Mouse (Mus musculus): Measurements from ENCODE around the gene Rnase13.
"Not testable (repeated sequence)": the region's sequence is repeated elsewhere in the genome, so short reads cannot be mapped to it uniquely, and the experiment has no call there.

The Rnase13 gene

DNA sequence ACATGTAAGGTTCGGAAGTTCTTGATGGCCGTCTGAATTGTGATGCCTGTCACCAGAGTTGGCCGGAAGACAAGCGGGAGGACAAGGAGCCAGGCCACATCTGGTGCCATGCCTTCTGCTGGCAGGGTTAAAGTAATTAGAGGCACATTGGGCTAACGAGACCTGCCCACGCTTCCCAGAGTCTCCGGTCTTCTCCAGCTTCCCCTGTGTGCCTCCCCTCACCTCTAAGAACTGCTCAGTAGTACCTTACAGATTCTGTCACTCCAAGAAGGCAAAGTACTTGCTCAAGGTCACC, at the start of gene Rnase13:
Rnase13 (minus strand) TSS at position 203 of the 295 bp plus-strand sequence.
- no peak for DNase-seq

DNA sequence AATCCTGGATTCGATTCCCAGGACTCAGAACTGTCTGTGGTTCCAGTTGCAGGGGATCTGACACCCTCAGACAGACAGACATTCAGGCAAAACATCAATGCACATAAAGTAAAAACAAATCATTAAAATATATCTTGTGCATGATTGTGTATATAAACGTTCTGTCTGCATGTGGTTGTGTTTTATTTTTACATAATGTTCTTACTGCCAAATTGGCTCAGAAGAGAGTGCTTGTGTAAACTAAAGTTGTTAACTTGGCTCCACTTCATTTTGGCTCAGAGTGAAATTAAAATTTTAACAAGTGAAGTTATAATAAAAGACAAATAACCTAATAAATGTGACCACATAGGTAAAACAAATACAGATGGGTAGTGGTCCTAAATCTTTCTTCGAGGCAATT, 44.8 kb upstream of the Rnase13 start:
- no peak for DNase-seq

DNA sequence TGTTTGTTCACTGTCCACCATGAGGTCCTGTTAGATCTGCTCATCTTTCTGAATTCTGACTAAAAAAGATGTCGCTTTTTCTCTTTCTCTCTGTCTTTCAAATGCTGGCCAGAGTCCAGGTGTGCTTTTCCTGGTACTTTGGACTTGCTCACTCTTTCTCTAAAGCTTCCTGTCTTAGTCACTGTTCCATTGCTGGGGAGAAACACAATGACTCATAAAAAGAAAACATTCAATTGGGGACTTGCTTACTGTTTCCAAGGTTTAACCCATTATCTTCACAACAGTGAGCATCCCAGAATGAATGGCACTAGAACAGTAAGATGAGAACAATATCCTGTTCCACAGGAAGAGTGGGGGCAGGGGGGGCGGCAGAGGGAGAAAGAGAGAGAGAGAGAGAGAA, 37.7 kb upstream of the Rnase13 start:
- DNase-seq, result no peak

DNA sequence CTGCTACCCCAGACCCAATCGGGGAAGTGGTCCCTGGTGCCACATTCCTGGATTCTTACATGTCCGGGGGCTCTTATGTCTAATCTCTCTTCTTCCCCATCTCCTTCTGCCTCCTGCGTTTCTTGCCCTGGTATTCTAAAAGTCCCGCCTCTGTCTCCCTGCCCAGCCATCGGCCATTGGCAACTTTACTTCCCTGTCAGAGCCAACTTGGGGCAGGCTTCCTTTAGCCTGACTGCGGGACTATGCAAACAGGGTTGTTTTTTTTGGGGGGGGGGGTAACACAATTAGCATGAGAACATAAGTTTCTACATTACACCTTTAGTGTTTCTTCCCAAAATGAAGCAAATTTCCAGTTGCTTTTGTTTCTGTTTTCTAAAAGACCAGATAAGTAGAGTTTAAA, 20.8 kb upstream of the Rnase13 start:
- no peak for DNase-seq

DNA sequence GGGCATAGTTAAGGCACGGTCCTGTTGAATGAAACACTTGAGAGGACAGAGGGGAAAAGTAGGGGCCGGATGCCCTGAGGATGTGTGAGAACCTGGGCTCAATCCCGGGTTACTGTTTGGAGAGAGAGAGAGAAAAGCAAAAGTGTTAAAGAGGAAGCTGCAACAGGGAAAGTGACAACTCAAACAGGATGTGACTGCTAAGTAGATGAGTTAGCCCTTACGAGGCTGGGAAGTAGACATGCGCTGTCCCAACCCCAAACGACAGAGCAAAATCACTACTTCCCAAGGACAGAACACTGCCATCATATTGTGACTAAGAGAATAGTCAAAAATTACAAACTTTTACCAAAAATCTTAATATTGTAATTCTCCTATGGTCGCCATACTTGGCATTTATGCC, 19.7 kb upstream of the Rnase13 start:
- no peak for DNase-seq

DNA sequence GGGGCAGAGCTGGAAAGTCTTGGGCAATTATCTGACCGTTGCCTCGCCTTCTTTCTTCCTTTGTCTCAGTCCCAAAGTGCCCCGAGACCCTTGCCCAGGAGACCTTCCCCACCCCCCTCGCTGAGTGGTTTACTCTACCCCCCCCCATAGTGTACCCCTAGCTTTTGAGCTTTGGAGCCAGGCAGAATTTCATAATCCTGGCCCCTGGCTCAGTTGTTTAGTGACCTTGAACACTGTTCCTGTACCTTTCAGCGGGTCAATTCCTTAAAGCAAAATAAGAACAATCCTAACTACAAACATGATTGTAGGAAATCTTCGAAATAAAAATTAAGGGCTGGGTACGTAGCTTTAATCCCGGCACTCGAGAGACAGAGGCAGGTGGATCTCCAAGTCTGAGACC, 19.0 kb upstream of the Rnase13 start:
- no peak for DNase-seq

DNA sequence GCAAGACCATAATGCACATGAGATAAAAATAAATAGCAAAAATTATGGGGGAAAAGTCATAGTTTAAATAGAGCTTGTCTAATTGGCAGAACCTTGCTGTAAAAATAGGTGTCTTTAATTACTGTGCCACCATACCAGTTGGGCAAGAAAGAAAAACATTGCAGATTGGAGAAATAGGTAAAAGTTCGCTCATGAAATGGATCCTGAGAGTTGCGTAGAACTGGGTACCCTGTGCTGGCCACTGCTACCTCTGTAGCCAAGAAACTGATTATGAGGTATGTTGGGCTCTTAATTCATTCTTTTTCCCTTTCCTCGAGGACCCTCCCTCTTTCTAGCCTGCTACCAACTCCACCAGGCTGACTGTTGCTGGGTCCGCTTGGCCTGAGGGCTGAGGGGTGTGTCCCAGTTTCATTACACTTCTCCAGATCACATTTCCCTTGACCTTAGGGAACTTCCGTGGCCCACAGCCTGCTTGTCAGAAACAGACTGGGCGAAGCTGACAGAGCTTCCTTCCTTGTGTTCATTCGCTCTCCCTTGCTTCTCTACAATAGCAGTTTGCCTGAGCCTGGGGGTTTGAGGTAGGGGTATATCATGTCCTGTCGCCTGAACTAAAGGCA, 18.5 kb upstream of the Rnase13 start:
- DNase-seq, result no peak

DNA sequence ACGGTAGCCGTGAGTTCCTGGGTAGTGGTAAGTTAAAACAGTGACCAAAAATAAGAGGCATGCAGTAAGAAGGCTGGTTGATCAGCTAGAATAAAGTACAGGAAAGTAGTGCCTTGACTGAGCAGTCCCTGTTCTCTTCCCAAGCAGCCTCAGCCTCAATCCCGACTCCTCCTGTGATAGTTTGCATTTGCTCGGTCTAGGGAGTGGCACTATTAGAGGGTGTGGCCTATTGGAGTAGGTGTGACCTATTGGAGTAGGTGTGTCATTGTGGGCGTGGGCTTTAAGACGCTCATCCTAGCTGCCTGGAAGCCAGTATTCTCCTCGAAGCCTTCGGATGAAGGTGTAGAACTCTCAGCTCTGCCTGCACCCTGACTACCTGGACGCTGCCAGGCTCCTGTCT, 16.4 kb upstream of the Rnase13 start:
- DNase-seq, result no peak

DNA sequence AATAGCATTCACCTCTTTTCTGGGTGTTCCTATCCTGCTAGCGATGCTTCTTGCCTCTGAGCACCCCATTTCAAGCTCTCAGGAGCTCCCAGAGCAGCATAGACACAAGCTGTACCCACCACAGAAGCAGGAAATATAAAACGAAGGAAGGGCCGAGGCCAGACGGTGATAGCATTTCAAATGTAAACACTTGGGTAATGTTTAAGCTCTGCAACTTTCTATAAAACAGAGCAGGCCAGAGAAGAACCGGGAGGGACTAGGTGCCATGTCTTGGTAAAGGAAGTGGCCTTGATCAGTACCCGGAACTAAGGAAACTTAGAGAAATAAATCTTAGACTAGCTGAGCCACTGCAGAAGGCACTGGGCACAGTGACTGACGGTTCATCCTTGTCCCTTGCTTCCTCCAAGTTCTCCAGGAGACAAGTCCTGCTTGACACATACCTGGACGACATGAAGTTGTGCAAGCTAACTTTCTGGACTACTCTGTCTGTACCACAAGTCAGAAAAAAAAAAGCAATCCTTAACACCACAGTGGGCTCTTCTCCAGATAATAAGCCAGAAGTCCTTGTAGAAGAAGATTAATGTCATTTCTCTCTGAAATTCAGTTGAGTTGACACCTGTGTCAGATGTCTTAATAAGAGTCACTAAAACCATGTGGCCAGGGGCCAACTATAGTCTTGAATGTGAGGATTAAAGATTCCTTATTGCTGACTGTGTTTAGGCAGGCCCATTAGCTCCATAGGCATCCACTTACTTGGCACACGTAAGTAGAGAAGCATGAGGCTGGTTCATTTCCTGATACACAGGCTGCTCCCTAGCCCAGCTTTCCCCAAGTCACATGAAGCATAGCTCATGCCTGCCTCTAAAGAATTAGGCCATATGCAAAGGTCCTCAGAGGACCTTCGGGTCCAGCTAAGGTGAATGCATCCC, 9.8 kb upstream of the Rnase13 start:
- no peak for DNase-seq

DNA sequence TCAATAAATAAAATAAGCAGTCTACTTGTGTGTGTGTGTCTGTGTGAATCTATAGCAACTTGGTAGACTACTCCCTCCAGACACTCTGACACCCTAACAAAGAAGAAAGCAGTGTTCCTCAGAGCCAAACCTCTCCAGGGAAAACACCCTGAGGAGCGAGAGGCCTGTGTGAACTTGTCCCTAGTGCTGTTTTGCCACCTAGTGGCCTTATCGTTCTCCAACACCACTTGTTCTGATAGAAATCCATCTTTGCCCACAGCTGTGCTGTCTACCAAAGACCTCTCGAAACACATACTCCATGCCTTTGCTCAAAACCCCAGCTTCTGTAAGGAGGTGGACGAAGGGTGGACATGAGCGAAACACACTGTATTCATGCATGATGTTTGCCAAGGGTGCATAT, 8.3 kb upstream of the Rnase13 start:
- peak; percentile 58 for DNase-seq

DNA sequence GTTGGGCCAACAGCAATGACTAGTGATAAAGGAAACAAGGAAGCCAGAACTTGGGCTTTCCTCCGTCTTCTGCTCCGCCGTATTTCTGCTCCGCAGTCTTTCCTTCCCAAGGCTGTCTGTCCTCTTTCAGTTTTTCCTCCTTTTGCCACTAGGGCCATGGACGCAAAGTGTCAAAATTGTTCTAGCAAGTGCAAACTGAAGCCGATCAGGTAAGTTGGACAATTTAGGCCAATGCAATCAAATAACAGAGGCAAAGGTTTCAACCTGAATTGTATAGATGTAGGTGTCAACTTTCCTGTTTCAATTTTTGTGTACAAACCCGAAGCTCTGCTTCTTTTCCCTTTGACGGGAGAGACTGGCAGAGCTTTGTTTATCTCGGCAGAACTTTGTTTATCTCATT, 7.4 kb upstream of the Rnase13 start:
- DNase-seq, result no peak

DNA sequence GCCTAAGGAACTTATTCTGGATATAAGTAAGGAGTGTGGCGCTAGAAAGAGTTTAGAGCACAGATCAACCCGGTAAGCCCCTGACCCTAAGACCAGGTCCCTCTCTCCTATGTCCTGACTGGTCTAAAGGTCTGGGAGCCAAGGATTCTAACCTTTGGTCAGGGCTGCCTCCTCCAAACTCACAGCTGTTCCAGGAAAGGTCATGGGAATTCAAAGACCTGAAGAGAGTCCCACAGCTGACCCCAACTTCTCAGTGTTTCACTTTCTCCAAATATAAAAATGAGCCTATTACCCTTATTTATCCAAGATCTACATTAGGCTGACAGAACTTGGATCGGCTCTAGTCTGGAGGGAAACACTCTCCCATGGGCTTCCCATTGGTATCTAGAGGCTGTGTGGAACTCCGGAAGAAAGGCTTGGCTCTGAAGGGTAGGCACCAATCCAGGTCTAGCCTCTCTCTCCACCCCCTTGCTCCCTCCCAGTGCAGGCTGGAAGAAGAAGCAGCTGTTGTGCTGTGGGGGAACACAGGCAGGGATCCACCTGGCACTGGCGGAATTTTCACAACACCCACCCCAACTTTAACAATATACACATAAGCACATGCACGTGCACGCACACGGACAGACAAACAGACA, 6.9 kb upstream of the Rnase13 start:
- DNase-seq, result no peak

DNA sequence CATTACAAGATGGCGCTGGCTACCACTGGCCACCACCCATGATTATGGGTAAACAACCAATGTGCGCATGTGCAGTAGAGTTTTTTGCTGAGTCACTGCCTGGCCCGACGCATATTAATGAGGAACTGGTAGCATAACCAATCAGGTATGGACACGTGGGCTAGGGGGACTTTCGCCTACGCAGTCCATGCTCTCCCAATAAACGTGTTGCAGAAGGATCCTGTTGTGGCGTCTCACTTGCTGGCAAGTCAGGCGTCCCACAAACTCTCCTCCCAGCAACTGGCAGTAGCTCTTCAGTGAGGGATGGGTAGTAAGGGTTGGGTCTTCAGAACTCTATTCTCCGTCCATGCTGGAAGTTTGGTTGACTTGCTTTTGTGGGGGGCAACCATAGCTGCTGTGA, 4.4 kb upstream of the Rnase13 start:
- DNase-seq, result not testable (repeated sequence)

DNA sequence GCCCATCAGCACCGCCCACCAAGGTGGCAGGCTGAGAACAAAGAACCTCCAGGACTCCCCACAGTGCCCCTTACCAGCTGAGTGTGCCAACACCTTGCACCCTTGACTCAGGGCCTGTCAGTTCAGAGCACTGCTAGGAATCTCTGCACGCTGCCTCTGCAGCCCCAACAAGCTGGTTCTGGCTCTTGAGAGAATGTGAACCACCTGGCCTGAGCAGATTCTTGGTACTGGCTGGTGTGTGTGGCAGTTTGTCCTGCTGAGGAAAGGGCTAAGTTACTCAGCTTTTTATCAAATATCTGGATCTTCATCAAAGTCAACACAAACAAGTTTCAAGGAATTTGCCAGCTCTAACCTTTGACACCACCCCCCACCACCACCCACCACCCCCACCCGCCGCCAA, 919 bp upstream of the Rnase13 start:
- no peak for DNase-seq

DNA sequence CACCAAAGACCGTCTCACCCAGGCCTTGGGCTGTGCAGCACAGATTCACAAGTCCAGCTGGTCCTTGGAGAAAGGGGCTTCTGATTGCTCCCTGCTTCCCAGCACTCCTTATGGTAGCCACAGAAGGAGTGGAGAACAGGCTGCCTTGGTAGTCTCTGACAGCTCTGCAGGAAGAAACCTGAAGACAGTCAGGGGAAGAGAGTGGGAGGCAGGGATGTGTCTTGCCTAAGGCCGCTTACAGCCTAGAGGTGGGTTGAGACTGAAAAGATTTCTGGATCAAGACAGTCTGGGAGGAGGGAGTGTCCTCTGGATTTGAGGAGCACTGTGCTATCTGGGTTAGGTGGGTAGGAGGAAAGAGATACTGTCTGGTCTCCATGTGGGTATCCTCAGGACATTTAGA, 337 bp upstream of the Rnase13 start:
- no peak for DNase-seq

DNA sequence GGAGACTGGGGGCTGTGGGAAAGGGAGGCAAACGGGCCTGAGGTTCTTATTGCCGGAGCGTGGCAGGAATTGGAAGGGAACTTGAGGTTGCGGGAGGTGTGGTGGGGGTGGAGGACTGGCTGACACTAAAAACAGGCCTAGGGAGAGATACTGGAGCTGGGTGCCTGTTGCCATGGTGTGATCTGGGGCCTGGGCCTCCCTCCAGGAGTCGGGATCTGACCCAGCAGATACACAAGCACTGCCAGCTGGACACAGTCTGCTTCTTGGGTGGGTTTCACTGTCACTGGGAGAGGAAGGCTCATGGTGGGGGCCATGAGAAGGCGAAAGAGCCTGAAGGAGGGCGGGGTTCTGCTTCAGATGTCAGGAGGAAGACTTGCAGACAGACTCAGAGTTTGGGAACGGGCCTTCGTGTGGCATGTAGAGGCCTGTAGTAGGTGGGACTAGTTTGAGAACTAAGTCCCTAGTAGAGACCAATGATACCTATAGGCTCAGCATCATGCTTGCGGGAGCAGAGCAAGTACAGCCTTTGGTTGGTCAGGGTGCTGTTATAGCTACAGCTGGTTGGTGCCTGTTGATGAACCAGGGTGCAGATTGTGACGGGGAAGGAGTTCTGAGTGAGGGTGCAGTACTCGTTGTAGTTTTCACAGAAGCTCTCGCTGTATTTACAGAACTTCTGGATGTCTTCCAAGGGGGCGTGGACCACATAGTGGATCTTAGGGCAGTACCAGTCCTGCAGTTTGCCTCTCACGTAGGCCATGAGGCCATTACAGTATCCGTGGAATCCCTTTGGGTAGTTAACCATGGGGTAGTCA, 608 bp downstream of the Rnase13 start:
- DNase-seq, result no peak

DNA sequence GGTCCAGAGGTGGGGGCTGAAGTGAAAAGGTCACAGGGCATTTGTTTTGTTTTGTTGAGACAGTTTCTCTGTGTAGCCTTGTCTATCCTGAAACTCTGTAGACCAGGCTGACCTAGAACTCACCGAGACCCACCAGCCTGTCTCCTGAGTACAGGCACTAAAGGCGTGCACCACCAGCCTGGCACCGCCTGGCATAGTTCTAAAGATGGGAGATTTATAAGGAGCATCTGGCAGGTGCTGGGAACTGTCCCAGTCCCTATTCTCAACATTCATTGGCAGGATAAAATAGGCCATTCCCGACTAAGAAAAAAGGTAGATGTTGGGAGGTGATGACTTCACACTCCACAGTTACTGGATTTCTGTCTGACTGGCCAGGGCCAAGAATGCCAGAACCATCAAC, 3.6 kb downstream of the Rnase13 start:
- DNase-seq, result no peak

DNA sequence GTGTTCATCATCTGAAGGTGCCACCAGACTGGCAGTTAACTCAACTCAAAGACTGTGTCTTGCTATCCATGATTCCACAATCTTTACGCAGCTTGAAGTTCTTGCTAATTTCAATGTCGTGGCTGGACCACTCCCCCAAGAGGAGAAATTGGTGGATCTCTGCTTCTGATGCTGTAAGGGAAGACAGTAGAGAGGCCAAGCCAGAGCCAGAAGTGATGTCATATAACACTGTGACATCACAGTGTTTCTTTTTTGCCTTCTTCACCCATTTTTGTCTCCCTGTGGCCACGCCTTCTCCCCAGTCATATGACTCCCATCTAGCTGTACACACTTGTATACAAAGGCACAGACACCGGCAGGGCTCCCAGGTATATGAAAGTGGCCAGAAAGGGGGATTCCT, 4.4 kb downstream of the Rnase13 start, which contains the start of gene Tppp2:
Tppp2 (plus strand) TSS at position 301 of the 400 bp plus-strand sequence.
- no peak for DNase-seq

DNA sequence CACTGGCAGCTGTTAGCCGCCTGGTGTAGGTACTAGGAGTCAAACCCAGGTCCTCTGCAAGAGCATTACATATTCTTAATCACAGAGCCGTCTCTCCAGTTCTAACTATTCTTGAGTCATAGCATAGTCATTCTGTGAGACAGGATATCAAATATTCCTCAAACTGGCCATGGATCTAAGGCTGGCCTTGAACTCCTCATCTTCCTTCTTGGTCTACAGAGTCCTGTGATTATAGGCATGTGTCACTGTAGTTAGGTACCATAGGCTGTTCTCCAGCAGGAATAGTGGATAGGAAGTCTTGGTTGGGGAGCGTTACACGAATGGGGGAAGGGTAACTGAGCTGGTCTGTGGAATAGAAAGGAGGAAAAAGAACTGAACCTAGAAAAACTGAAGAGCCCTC, 6.0 kb downstream of the Rnase13 start:
- DNase-seq, result no peak

DNA sequence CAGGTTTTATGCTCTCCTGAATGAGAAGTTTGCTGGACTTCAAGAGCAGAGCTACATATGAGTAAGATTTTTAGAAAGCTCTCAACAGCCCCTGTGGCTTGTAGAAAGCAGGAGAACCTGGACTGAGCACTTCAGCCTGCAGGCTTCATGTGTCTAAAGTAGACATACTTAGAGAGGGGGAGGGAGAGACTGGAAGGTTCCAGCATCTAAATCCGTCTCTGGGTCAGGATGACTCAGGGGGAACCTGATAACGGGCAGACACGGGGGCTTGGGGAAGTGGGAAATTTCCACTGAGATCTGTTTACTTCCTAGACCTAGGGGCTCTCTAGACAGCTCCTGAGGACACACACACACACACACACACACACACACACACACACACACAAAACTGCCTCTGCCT, 7.5 kb downstream of the Rnase13 start:
- DNase-seq, result no peak

DNA sequence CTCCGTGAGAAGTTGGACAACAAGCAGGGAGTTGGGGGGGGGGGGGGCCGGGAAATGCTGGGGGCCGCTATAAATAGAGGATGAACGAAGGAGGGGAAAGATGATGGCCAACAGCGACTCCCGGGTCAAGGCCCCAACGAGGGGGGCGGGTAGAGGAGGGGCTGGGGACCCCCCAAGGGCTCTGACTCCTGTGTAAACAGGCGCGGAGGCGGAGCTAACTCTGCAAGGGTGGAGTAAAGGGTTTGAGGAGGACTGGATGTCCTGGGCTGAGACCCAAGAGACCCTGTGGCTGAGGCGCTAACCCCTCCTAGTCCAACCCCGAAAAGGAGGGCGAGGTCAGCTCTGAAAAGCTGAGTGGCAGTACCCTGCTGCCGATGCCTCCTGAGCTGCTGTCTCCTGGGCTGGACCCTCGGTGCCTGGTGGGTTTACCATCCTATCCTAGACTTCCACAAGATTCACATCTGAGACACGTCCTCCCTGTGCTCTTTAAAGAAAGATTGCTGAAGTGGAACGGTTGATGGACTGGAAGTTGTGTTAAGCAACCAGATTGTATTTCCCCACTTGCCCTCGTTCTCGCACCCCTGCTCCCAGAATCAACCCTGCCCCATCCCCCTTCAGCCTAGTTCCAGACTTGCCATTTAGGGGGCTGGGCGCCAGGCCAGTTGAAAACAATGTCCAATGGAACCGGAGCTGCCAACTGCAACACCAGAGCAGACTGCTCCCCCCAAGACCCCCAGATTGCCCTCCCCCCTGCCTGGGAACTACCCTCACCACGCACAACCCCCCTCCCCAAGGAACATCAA, 8.4 kb downstream of the Rnase13 start, which contains the start of gene Ndrg2:
Ndrg2 (minus strand) TSS at position 199 of the 803 bp plus-strand sequence.
- DNase-seq, result peak; percentile 78

Data from thymus, postnatal 4 days (tissue).